Mouse (Mus musculus) Patski (cell line): Measurements from ENCODE around the gene Dclk2. TPM values are rescaled to one million over a fixed set of nuclear protein-coding genes. Genes with fewer than 3 reads are reported as not detected.
A peak's percentile ranks its signal among the peaks of the same experiment; 100 is the strongest.

Experiments
- ATAC-seq: fragments of 100-300 bp; one replicate; pipeline ENCODE4 v1.8.0; 2021
- CTCF ChIA-PET: fragments of 350-600 bp; sonication (Branson Sonifier 250); formaldehyde crosslinking; loops from one replicate; lab custom pipeline; 2022; ENCODE audit warnings: inconsistent platforms; lab: Charles Lee
- POLR2A ChIA-PET: fragments of 350-600 bp; sonication (Branson Sonifier 250); formaldehyde crosslinking; loops from one replicate; lab custom pipeline; 2022; ENCODE audit warnings: antibody characterized with exemption, inconsistent platforms; lab: Charles Lee
- DNase-seq: peaks from one replicate; pipeline ENCODE4 v3.0.0-alpha.2; 2011; ENCODE audit warnings: low read depth, low spot score
- H3K27me3 ChIP-seq: fragments of 371-371 bp; one replicate; pipeline ENCODE4 v1.5.1; 2021
- CTCF ChIP-seq: fragments of 100-300 bp; IDR thresholded peaks from one replicate; pipeline ENCODE4 v1.5.1; 2021
- in situ Hi-C: fragments of 300-500 bp; cut with MboI; formaldehyde crosslinking; loops from 3 replicates; pipeline ENCODE4 v1.11.1; 2018; ENCODE audit warnings: low pct_unique_long_range_greater_than_20kb, mixed read lengths
- polyA plus RNA-seq: library from polyadenylated mRNA; unstranded; gene quantifications from one replicate; pipeline ENCODE4 v1.2.3, GENCODE M21; 2021

Dclk2 gene
- polyA plus RNA-seq, 1 experiment from 2014 or later: 21.2 TPM

DNA sequence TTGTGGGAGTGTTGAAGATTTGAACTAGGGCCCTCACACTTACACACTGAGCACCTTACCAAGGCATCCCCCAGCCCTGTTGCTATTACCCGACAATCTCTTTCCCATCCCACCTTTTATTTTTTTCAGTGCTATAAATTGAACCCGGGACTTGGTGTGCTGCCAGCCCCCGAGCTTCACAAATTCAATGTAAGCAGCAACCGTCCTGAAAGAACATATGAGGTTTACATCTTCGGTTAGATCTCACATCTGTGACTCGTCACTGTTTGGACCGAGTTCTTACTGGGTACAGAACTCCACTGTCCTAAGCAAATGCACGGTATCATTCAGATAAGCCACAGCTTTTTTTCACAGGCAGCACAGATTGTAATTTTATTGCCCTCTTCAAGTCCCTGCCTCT lies 88.5 kb downstream of the Dclk2 start:
- no peaks in the 10 kb centered on the region for H3K27me3 ChIP-seq
- CTCF ChIA-PET: interaction anchor here (1.2 kb wide), 1 partner anchor 16 kb away, joined by 3 read pairs; no protein-coding TSS in a partner anchor
- no peak for ATAC-seq
- POLR2A ChIA-PET: interaction anchor here (0.6 kb wide), 1 partner anchor 51 kb away, joined by 5 read pairs; no protein-coding TSS in a partner anchor
- no peak for DNase-seq
- in situ Hi-C loops: no loop called here
- TF ChIP-seq CTCF: no peak

- H3K27me3 ChIP-seq: no peaks in the 10 kb centered on the region
- POLR2A ChIA-PET: no interaction called here
- no peak for TF ChIP-seq CTCF
- in situ Hi-C loops: no loop called here
- CTCF ChIA-PET: no interaction called here
- DNase-seq (no peak), ATAC-seq (no peak)
These were observed 93.1 kb downstream of the Dclk2 start for GRCm38 (mm10) chr3:86827506-86827905.

DNA sequence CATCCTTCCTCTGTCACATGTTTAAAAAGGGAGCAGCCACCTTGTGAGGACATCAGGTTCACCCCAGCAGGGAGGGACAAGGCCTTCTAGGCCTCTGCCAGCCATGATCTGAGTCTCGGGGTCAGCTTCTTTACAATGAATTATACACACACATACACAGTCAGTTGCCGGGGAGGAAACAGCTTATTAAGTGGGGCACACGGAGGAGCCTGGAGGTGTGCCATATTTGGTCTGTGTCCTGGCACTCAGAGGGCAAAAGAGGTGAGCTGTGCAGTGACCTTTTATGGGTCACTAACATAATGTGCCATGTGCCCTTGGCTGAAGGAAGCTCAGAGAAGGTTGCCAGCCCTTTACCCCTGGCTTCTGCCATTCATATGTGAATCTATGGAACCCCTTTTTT lies 99.3 kb downstream of the Dclk2 start:
- no peak for ATAC-seq
- TF ChIP-seq CTCF: no peak
- in situ Hi-C loops: no loop called here
- ChIA-PET POLR2A (no interaction called here), CTCF (interaction anchor here (0.9 to 4.3 kb wide), 4 partner anchors 8 to 154 kb away, joined by 3 to 22 read pairs (median 3); no protein-coding TSS in a partner anchor)
- DNase-seq: no peak
- H3K27me3 ChIP-seq: no peaks in the 10 kb centered on the region

DNA sequence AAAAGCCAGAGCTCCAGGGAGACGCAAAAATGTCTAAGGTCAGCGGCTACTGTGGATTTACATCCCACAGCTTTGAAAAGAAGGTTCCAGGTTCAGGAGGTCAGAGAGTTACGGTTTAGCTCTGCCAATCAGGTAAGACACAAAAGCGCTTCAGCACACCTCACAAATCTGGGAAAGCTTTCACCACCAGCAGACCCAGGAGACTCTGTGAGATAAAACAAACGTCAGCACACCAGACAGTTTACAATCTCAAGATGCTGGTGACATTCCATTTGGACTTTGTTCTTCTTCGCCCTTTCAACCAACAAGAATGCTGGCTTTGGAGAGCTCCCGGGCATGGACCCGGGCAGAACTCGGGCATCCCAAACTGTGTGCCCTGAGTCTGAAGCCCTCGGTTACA lies 100.3 kb downstream of the Dclk2 start:
- TF ChIP-seq CTCF: no peak
- no peaks in the 10 kb centered on the region for H3K27me3 ChIP-seq
- ATAC-seq (no peak), DNase-seq (no peak)
- CTCF ChIA-PET: interaction anchor here (1.2 to 1.9 kb wide), 2 partner anchors 13 to 19 kb away, joined by 5 to 8 read pairs; no protein-coding TSS in a partner anchor
- in situ Hi-C loops: no loop called here
- POLR2A ChIA-PET: interaction anchor here (0.7 kb wide), 1 partner anchor 54 kb away, joined by 3 read pairs; no protein-coding TSS in a partner anchor

GRCm38 (mm10) chr3:86819372-86819771 lies 101.3 kb downstream of the Dclk2 start:
- TF ChIP-seq CTCF: no peak
- DNase-seq: no peak
- ATAC-seq: no peak
- CTCF ChIA-PET: interaction anchor here (1.9 kb wide), 1 partner anchor 12 kb away, joined by 8 read pairs; no protein-coding TSS in a partner anchor
- no peaks in the 10 kb centered on the region for H3K27me3 ChIP-seq
- in situ Hi-C loops: loop anchor here (5.0 kb wide), 1 partner anchor 158 kb away; no protein-coding TSS in a partner anchor
- POLR2A ChIA-PET: interaction anchor here (1.4 kb wide), 1 partner anchor 9 kb away, joined by 4 read pairs; no protein-coding TSS in a partner anchor

- CTCF ChIA-PET: interaction anchor here (0.6 to 1.8 kb wide), 3 partner anchors 10 to 25 kb away, joined by 3 to 5 read pairs (median 3); no protein-coding TSS in a partner anchor
- no peaks in the 10 kb centered on the region for H3K27me3 ChIP-seq
- in situ Hi-C loops: loop anchor here (5.0 kb wide), 1 partner anchor 159 kb away; no protein-coding TSS in a partner anchor
- DNase-seq: no peak
- POLR2A ChIA-PET: no interaction called here
- ATAC-seq: no peak
- no peak for TF ChIP-seq CTCF
These were observed 102.6 kb downstream of the Dclk2 start for GRCm38 (mm10) chr3:86818001-86818585.

DNA sequence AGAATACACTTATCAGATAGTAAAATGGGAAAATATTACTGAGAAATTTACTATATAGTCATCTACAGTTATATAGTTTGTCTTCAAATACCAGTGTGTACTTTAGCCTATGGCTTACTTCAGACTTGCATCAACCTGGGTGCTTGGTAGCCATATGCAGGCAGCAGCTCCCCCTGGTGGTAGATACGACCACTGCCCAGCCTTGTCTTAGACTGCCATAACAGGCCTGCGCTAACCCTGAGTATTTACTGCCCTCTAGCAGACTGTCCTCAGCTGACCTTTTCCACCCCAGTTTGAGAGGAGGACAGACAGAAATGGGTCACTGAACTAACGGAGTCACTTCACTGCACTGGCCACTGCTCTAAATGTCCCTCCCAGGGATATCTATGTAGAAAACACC lies 108.0 kb downstream of the Dclk2 start:
- ChIA-PET CTCF (interaction anchor here (0.8 to 2.8 kb wide), 9 partner anchors 9 to 484 kb away, joined by 3 to 22 read pairs (median 7); no protein-coding TSS in a partner anchor), POLR2A (no interaction called here)
- H3K27me3 ChIP-seq: no peaks in the 10 kb centered on the region
- TF ChIP-seq CTCF: peak; percentile 98
- DNase-seq (no peak), ATAC-seq (peak; percentile 95)
- in situ Hi-C loops: no loop called here

DNA sequence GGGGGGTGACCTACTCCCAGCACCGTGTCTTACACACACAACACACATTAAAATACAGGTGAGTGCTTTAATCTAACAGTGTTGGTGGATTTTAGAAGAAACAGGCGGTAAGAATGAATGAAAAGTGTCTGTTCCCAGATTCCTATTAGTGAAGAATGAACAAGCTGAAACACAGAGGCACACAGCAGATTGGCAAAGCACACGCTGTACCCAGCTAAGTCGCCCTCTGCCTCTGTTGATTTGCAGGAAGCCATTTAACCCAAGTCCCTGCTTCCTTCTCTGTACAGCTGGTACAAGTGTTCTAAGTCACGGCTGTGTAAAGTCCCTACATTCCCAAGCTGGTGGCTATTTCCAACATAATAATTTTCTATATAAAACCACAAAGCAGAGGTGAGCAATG lies 109.7 kb downstream of the Dclk2 start:
- ChIA-PET CTCF (interaction anchor here (0.6 to 2.4 kb wide), 6 partner anchors 19 to 482 kb away, joined by 3 to 11 read pairs (median 3); no protein-coding TSS in a partner anchor), POLR2A (interaction anchor here (0.6 kb wide), 1 partner anchor 288 kb away, joined by 3 read pairs; no protein-coding TSS in a partner anchor)
- no peak for TF ChIP-seq CTCF
- H3K27me3 ChIP-seq: no peaks in the 10 kb centered on the region
- no peak for DNase-seq
- ATAC-seq: no peak
- in situ Hi-C loops: no loop called here

DNA sequence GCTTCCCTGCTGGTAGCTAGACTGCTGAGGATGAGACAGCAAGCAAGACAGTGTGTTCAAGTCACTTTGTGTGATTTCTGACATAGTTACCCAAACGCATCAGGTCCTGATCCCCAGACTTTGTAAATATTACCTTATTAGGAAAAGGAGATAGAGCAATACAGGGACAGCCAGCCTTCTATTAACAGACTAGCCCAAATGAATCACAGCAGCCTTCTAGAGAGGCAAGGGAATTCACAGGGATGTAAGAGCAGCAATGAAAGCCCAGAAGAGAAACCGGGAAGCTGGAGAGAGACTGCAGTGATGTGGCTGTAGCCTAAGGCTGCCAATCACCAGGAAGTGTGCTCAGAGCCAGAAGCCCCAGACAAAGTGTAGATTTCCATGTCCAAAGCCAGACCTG lies 111.0 kb downstream of the Dclk2 start:
- no peak for TF ChIP-seq CTCF
- ATAC-seq: no peak
- in situ Hi-C loops: no loop called here
- no peak for DNase-seq
- ChIA-PET POLR2A (interaction anchor here (0.5 to 1.3 kb wide), 3 partner anchors 10 to 484 kb away, joined by 3 to 4 read pairs (median 3); no protein-coding TSS in a partner anchor), CTCF (interaction anchor here (1.1 to 2.6 kb wide), 4 partner anchors 13 to 49 kb away, joined by 3 to 13 read pairs (median 8); no protein-coding TSS in a partner anchor)
- no peaks in the 10 kb centered on the region for H3K27me3 ChIP-seq

GRCm38 (mm10) chr3:86809199-86809598 lies 111.5 kb downstream of the Dclk2 start:
- ATAC-seq (no peak), DNase-seq (no peak)
- no peaks in the 10 kb centered on the region for H3K27me3 ChIP-seq
- ChIA-PET CTCF (interaction anchor here (1.1 to 2.6 kb wide), 4 partner anchors 13 to 48 kb away, joined by 3 to 13 read pairs (median 8); no protein-coding TSS in a partner anchor), POLR2A (interaction anchor here (1.3 kb wide), 1 partner anchor 59 kb away, joined by 3 read pairs; no protein-coding TSS in a partner anchor)
- TF ChIP-seq CTCF: no peak
- in situ Hi-C loops: no loop called here
